Mouse (Mus musculus) gastrocnemius, adult 8-10 months (tissue): ENCODE measurements around the gene Med19. TPM values are rescaled to one million over a fixed set of nuclear protein-coding genes. Genes with fewer than 3 reads are reported as not detected.

Experiments used
- total RNA-seq, 4 experiments: library from RNA; stranded (reverse); gene quantifications; 2 replicates each; pipeline ENCODE4 v1.2.4; 2022

Med19 gene
- total RNA-seq, 4 experiments from 2014 or later = 6.0 to 8.0 (median 6.9) TPM

Other genes starting within 250 kb of the Med19 start
- 1 to 10 TPM; 1.7 to 3.3 (median 2.2) TPM for gene Tfpi, start 201.6 kb upstream of the Med19 start, total RNA-seq
- 10 to 100 TPM; 20.7 to 26.6 (median 21.9) TPM for gene Ctnnd1, start 27.6 kb upstream of the Med19 start, total RNA-seq
- gene Btbd18, start 19.3 kb upstream of the Med19 start, total RNA-seq = not detected
- 10 to 100 TPM; 13.4 to 19.9 (median 16.4) TPM for gene Selenoh, start 7.6 kb upstream of the Med19 start, total RNA-seq
- gene Gm28635, start 361 bp upstream of the Med19 start, total RNA-seq = 1 to 10 TPM in 1 of 4 experiments, not detected in 3; 1.4 TPM
- 10 to 100 TPM; 41.0 to 55.7 (median 49.0) TPM for gene Tmx2, start 738 bp downstream of the Med19 start, total RNA-seq
- gene Zdhhc5, start 36.8 kb downstream of the Med19 start, total RNA-seq = 100 to 1,000 TPM in 1 of 4 experiments, 10 to 100 TPM in 3; 78.4 to 100 (median 81.7) TPM
- gene Clp1, start 48.9 kb downstream of the Med19 start, total RNA-seq = 1 to 10 TPM; 3.7 to 4.3 (median 4.1) TPM
- gene Ypel4, start 55.7 kb downstream of the Med19 start, total RNA-seq = under 1 TPM in 3 of 4 experiments, not detected in 1; 0.34 to 0.54 (median 0.54) TPM
- under 1 TPM in 1 of 4 experiments, not detected in 3; 0.60 TPM for gene Gm19426, start 65.3 kb downstream of the Med19 start, total RNA-seq
- 10 to 100 TPM; 22.0 to 55.1 (median 36.1) TPM for gene Serping1, start 97.0 kb downstream of the Med19 start, total RNA-seq
- 1 to 10 TPM; 1.5 to 3.5 (median 2.3) TPM for gene Ube2l6, start 120.4 kb downstream of the Med19 start, total RNA-seq
- 10 to 100 TPM; 46.3 to 63.9 (median 59.0) TPM for gene Smtnl1, start 144.2 kb downstream of the Med19 start, total RNA-seq
- 10 to 100 TPM; 37.9 to 51.4 (median 45.5) TPM for gene Timm10, start 148.6 kb downstream of the Med19 start, total RNA-seq
- gene Slc43a1, start 160.4 kb downstream of the Med19 start, total RNA-seq = 10 to 100 TPM in 3 of 4 experiments, 1 to 10 TPM in 1; 8.0 to 28.2 (median 14.4) TPM
- gene Rtn4rl2, start 208.3 kb downstream of the Med19 start, total RNA-seq = under 1 TPM in 3 of 4 experiments, not detected in 1; 0.19 to 0.62 (median 0.43) TPM